Mouse (Mus musculus): ENCODE measurements around the gene Olfr214. TPM values are rescaled to one million over a fixed set of nuclear protein-coding genes. Genes with fewer than 3 reads are reported as not detected.
A peak's percentile ranks its signal among the peaks of the same experiment; 100 is the strongest.
"Not testable (repeated sequence)": the region's sequence is repeated elsewhere in the genome, so short reads cannot be mapped to it uniquely, and the experiment has no call there.

Gene Olfr214
- total RNA-seq (2015) (not detected in 2 replicates), total RNA-seq (2017) (not detected in 2 replicates)

DNA sequence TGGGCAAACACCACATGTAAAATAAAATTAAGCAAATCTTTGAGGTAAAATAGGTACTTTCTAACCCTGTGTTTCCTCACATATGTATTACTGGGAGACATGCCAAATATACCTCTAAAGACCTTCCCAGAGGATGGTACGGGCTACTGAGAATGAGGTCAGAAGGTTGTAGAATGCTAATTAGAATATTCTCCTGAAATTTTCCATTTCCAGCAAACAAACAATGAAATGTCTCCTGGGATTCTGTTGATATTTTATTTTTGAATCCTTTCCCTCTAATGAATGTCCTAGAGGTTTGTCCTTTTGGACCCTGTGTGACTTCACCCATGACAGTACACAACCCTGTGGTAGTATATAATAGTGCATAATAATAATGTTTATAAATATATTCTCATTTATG, at the start of gene Olfr214:
TSS of gene Olfr214 (plus strand) at position 301 of the 400 bp plus-strand sequence.
- ATAC-seq (replicated peaks; ENCODE audit: poor library complexity) = no peak

DNA sequence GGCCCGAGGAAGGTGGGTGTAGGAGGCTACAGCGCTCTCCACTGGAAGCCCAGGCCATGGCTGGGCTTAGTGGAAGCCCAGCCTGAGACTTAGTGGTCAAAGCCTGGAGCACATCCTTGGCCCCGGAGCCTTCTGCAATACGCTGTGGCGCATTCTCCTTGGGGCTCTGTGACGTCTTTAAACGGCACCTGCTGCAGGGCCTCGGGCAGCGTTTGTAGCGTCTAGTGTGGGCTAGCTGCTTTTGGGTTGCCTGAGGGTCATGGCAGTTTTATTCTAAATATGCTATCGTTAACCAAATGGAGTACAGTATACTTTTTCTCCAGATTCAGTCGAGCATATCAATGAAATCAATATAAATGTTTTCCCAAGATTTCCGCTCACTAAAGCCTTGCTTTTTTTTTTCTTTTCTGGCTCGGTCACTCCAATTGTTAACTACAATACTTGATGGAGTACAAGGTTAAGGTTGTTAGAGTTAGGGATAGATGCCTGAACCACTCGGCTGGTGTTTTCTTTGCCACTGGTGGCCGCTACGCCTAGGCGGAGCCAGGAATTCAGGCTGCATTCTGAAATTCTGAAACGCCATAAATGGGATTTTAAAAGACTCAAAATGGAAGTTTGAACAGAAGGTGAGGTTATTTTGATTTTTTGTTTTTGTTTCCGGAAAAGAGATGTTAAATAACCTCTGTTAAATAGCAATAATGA, 47.6 kb upstream of the Olfr214 start, which contains the start of gene Olfr212:
TSS of gene Olfr212 (plus strand) at position 215 of the 702 bp plus-strand sequence.
- peak; percentile 64; the same call in 1 of the 2 replicates for ATAC-seq (replicated peaks; ENCODE audit: poor library complexity)

DNA sequence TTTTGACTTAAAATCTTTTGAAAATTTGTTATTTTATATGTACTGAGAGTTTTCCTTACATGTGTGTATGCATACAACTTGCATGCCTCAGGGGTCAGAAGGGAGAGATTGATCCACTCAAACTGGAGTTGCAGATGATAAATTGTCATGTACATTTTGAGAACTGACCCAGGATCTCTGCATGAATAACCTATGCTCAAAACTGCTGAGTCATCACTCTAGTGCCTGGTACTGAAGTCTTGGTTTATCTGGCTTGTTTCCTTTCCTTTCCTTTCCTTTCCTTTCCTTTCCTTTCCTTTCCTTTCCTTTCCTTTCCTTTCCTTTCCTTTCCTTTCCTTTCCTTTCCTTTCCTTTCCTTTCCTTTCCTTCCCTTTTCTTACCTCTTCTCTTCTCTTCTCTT, 39.2 kb upstream of the Olfr214 start:
- no peak for ATAC-seq (replicated peaks; ENCODE audit: poor library complexity)

DNA sequence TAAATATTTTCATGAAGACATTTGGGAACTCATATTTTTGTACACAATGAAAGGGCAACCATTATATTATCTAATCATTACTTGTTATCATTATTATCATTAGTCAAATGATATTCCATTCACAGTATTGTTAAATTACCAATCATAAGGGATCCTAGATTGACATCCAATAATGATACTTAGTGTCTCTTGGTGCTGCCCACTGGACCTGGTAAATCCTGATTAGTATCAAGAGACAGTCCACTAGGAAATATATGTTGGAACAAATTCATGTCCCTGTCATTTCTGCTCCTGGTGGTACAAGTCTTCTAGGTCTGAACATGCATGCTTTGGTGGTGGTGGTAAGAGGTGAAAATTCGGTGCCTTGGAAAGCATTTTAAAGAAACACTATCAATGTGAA, 15.9 kb upstream of the Olfr214 start, which contains the start of gene Olfr213:
TSS of gene Olfr213 (plus strand) at position 301 of the 400 bp plus-strand sequence.
- ATAC-seq (replicated peaks; ENCODE audit: poor library complexity) = no peak

DNA sequence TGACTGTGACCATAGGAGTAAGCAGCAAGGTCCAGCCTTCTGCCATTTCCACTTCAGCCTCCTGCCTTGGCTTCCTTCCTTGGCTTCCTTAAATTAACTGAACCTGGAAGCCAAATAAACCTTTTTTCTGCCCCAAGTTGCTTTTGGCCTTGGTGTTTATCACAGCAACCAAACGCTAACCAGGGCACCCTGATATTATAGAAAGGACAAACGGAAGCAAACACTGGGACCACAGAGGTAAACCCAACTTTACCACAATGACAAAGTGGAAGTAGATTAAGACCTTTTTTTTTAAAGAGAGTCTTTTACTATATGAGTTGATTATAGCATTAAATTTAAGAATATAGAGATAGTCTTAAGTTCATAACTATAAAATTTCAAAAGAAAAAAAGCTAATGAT, 11.5 kb upstream of the Olfr214 start:
- ATAC-seq (replicated peaks; ENCODE audit: poor library complexity) = peak; percentile 66

GRCm38 (mm10) chr6:116550841-116551240, 3.2 kb upstream of the Olfr214 start, which contains the start of gene Gm5580:
Gm5580 (plus strand) TSS chr6:116551141.
- ATAC-seq (replicated peaks; ENCODE audit: poor library complexity) = not testable (repeated sequence)

DNA sequence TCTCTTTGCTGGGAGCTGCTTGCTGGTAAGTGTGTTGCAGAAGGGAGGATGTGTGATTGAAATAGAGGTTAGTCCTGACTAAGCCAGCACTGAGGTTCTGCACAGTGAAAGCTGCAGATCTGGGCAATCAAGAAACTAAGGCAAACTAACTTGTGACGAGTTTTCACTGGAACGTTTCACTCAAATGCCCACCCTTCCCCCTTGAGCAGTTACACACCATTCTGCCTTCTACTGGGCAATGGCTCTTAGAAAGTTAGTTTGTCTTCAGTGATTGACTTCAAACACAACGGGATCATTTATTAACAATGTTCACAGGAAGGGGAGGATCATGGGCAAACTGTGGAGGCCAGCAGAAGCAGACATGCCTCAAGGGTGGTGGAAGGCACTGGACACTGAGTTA, 917 bp downstream of the Olfr214 start:
- ATAC-seq (replicated peaks; ENCODE audit: poor library complexity) = no peak

DNA sequence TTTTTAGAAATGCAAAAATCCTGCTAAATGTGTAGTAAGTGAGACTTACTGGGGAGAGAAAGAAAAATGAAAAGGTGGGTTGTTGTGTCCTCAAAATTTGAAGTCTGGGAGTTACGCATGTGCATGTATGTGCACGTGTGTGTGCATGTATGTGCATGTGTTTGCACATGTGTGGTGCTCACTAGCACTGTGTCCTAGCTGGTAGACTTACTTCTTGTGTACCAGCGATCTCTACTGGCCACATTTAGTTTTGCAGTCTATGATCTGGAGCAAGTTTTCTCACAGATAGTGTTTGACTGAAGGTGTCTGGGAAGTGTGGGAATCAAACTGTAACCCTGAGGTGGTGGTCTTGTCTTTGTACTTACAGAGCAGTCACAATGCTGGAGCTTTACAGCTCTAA, 15.8 kb downstream of the Olfr214 start:
- ATAC-seq (replicated peaks; ENCODE audit: poor library complexity) = peak; percentile 99

DNA sequence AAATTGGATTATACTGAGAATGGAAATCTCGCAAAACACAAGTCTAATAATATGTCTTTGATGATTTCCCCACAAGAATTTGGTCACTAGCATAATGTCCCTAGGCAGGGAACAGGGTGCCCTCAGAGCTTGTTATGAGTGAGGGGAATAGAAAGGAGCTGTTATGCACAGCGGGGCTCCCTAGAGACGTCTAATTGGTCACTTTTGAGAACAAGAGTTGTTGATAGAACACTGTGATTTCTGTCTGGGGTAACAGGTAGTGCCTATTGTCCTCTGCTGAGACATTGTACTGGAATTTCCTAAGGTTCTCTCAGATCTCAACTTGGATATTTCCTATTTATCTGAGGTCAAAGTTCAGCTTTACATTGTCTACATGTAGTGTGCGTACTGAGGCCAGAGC, 30.1 kb downstream of the Olfr214 start, which contains the start of gene Olfr215:
TSS of gene Olfr215 (minus strand) at position 101 of the 400 bp plus-strand sequence.
- no peak for ATAC-seq (replicated peaks; ENCODE audit: poor library complexity)

DNA sequence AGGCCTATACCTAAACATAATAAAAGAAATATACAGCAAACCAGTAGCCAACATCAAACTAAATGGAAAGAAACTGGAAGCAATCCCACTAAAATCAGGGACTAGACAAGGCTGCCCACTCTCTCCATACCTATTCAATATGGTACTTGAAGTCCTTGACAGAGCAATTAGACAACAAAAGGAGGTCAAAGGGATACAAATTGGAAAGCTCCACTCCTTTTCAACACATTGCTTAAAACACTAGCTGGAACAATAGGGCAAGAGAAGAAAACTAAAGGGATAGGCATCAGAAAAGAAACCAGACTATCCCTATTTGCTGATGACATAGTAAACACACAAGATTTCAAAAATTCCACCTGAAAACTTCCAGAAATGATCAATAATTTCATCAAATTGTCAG, 46.9 kb downstream of the Olfr214 start:
- ATAC-seq (replicated peaks; ENCODE audit: poor library complexity) = not testable (repeated sequence)

DNA sequence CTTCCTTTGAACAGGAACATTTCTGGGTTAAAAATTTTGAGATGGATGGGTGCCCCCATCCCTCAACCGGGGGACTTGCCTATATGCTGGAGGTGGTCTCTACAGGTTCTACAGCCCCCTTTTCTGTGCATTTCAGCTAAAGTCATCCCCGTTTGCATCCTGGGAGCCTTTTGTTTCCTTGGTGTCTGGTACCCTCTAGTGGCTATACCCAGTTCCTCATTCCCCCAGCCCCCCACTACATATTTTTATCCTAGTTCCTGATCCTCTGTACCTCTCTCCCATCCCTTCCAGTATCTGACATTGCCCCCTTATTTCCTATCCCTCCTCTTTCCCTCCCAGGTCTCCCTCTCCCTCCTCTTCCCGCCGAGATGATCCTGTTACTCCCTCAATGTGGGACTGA, 53.2 kb downstream of the Olfr214 start:
- ATAC-seq (replicated peaks; ENCODE audit: poor library complexity) = peak; percentile 44; the same call in 1 of the 2 replicates

Other genes starting within 250 kb of the Olfr214 start
- 11.1 and 15.6 TPM in 2 replicates for gene March8, start 216.2 kb upstream of the Olfr214 start, total RNA-seq (2015)
- 18.1 and 29.2 TPM in 2 replicates for gene March8, start 216.2 kb upstream of the Olfr214 start, total RNA-seq (2017)
- 8.1 and 9.5 TPM in 2 replicates for gene Alox5, start 93.1 kb upstream of the Olfr214 start, total RNA-seq (2015)
- gene Alox5, start 93.1 kb upstream of the Olfr214 start, total RNA-seq (2017) = 5.9 and 12.3 TPM in 2 replicates
- not detected in 2 replicates for gene Olfr211, start 65.1 kb upstream of the Olfr214 start, total RNA-seq (2015)
- gene Olfr211, start 65.1 kb upstream of the Olfr214 start, total RNA-seq (2017) = not detected in 2 replicates
- gene Olfr212, start 47.7 kb upstream of the Olfr214 start, total RNA-seq (2015) = 0.07 and 0.20 TPM in 2 replicates
- gene Olfr212, start 47.7 kb upstream of the Olfr214 start, total RNA-seq (2017) = not detected in 2 replicates
- gene Olfr213, start 15.8 kb upstream of the Olfr214 start, total RNA-seq (2015) = not detected in 2 replicates
- not detected in 2 replicates for gene Olfr213, start 15.8 kb upstream of the Olfr214 start, total RNA-seq (2017)
- 0.67 and 0.98 TPM in 2 replicates for gene Gm5580, start 3.1 kb upstream of the Olfr214 start, total RNA-seq (2015)
- 0.29 and 0.30 TPM in 2 replicates for gene Gm5580, start 3.1 kb upstream of the Olfr214 start, total RNA-seq (2017)
- gene Olfr215, start 30.0 kb downstream of the Olfr214 start, total RNA-seq (2015) = not detected in 2 replicates
- gene Olfr215, start 30.0 kb downstream of the Olfr214 start, total RNA-seq (2017) = not detected in 2 replicates
- 129 and 134 TPM in 2 replicates for gene Zfp422, start 74.8 kb downstream of the Olfr214 start, total RNA-seq (2015)
- gene Zfp422, start 74.8 kb downstream of the Olfr214 start, total RNA-seq (2017) = 58.4 and 63.3 TPM in 2 replicates
- gene Depp1, start 96.4 kb downstream of the Olfr214 start, total RNA-seq (2015) = 0.44 TPM in 1 of 2 replicates, not detected in the other
- gene Depp1, start 96.4 kb downstream of the Olfr214 start, total RNA-seq (2017) = 0.08 TPM in 1 of 2 replicates, not detected in the other
- gene Rassf4, start 119.7 kb downstream of the Olfr214 start, total RNA-seq (2015) = 44.9 and 57.1 TPM in 2 replicates
- 35.8 and 40.9 TPM in 2 replicates for gene Rassf4, start 119.7 kb downstream of the Olfr214 start, total RNA-seq (2017)
- 0.12 and 0.17 TPM in 2 replicates for gene Tmem72, start 162.7 kb downstream of the Olfr214 start, total RNA-seq (2015)
- gene Tmem72, start 162.7 kb downstream of the Olfr214 start, total RNA-seq (2017) = under 0.01 and 0.03 TPM in 2 replicates